Mouse (Mus musculus) layer of hippocampus, postnatal 10 days (tissue): Measurements from ENCODE around the gene Zfand4. TPM values are rescaled to one million over a fixed set of nuclear protein-coding genes. Genes with fewer than 3 reads are reported as not detected.
"Not testable (repeated sequence)": the region's sequence is repeated elsewhere in the genome, so short reads cannot be mapped to it uniquely, and the experiment has no call there.

Source experiments
- DNase-seq, 2 experiments: peaks; one replicate each; pipeline ENCODE4 v3.0.0; 2021; ENCODE audit warnings: low spot score in 2 of 2
- total RNA-seq, 2 experiments: library from RNA; stranded (reverse); gene quantifications; 2 replicates each; pipeline ENCODE4 v1.2.3; 2021

Gene Zfand4
- total RNA-seq, 2 experiments from 2014 or later: 7.2 to 8.8 TPM

- DNase-seq: no peak
These were observed 47.4 kb downstream of the Zfand4 start for GRCm38 (mm10) chr6:116311411-116311810.

GRCm38 (mm10) chr6:116319259-116319658, 55.2 kb downstream of the Zfand4 start:
- DNase-seq: no peak

GRCm38 (mm10) chr6:116326641-116327040, 62.6 kb downstream of the Zfand4 start:
- no peak for DNase-seq

GRCm38 (mm10) chr6:116331396-116331795, 67.4 kb downstream of the Zfand4 start:
- DNase-seq: no peak

DNA sequence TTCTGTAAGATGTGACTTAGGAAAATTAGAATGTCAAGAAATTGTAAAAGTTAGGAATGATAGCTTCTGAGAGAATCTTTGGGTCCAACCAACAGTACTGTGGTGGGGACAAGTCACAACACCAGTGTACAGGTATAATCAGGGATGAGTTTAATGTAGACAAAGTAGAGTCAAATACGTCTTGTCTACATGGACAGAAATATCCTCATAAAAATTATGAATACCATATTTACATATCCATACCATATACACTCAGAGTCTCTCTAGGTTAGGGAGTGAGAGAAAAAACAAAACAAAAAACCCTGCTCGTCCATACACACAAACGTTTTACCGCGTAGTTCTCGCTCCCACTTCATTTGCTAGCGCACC, 73.4 kb downstream of the Zfand4 start:
- DNase-seq: no peak

GRCm38 (mm10) chr6:116337835-116338501, 73.9 kb downstream of the Zfand4 start, which contains the start of gene March8:
TSS of gene March8 (plus strand) at chr6:116338024.
- DNase-seq: peak; percentile 79 to 88

DNA sequence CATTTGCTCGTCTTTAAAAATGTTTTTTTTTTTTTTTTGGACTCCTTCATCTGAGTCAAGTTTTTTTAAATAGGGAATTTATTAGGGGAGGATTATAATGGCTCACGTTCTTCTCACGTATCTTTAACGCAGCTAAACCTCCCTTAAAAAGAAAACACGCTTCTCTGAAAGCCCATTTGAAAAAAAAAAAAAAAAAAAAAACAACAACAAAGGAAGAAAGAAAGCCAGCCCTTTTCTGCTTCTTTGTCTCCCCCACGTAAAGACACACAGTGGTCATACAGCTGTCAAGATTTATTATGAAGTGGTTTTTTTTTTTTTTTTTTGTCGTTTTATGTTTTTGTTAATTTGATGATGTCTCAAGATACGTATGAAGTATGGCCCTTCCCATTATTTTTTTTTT, 74.5 kb downstream of the Zfand4 start:
- DNase-seq: no peak

DNA sequence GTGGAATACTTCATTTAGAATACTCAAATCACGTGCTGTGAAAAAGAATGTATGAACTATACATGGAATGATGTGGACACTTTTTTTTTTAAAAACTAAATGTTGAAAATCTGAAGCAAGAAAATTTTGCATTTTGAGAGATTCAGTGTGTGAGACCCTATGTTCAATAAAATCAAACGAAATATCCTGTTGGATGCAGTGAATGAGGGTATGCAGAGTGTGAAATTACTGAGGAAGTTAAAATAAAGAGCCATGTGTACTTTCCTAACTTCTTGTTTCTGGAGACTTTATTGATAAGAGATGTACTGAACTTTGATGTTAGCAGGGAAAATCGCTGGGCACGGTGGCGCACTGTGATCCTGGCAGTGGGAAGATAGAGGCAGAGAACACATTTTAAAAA, 75.1 kb downstream of the Zfand4 start:
- DNase-seq: no peak

- DNase-seq: no peak
These were observed 76.5 kb downstream of the Zfand4 start for GRCm38 (mm10) chr6:116340521-116340920.

DNA sequence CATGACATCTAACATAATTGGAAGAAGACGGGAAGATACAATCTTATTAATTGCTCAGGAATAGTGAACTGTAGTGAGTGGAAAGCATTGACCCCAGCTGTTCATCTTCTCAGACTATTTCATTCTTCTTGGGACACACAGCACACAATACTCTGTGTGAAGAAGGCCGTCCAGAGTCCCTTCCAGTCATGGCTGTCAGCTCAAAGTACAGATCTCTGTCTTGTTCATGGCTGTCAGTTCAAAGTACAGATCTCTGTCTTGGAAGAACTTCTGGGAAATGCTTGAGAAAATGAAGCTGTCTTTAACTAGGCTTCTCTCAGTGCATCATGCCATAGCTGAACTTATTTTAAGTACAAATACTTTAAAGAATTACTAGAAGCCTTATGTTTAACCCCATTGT, 83.9 kb downstream of the Zfand4 start:
- DNase-seq: no peak

- no peak for DNase-seq
These were observed 86.0 kb downstream of the Zfand4 start for GRCm38 (mm10) chr6:116349997-116350396.

GRCm38 (mm10) chr6:116350643-116351042, 86.6 kb downstream of the Zfand4 start:
- no peak for DNase-seq

- DNase-seq: no peak
These were observed 87.5 kb downstream of the Zfand4 start for GRCm38 (mm10) chr6:116351534-116351933.

DNA sequence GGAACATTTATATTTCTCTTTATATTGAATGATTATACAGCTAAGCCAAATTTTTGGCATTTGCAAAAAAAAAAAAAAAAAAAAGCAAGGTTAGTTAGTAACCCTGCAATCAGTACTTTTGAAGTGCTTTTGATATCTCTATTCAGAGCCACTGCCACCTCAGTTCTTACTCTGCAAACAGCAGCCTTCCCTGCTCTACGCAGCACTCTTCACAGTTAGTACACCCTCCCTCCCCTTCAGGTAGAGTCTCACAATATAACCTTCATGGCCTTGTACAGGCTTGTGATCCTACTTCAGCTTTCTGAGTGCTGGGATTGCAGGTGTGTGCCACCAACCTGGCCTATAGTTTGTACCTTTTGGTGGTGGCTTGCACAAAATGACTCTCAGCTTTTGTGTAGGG, 89.4 kb downstream of the Zfand4 start:
- no peak for DNase-seq

- not testable (repeated sequence) for DNase-seq
These were observed 92.4 kb downstream of the Zfand4 start for GRCm38 (mm10) chr6:116356311-116356947.

GRCm38 (mm10) chr6:116356948-116357325, 92.9 kb downstream of the Zfand4 start:
- no peak for DNase-seq

- no peak for DNase-seq
These were observed 94.0 kb downstream of the Zfand4 start for GRCm38 (mm10) chr6:116358056-116358455.

DNA sequence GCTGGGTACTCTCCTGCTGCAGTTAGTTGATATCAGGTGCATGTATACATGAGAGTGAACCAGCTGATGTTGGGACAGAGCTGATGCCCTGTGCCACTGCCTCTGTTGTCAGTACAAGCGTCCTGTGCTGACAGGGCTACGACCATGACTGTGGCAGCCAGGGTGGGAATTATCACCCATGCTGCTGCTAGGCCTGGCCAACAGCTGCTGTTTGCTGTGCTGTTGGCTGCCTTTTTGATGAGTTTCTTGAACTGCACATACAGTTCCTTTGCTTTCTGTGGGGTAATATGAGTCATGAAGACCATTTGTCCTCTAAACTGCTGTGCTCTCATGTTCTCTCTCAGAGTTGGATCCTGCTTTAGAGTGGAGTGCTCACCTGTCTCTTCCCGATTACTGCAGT, 95.2 kb downstream of the Zfand4 start:
- no peak for DNase-seq

GRCm38 (mm10) chr6:116361463-116361862, 97.4 kb downstream of the Zfand4 start:
- DNase-seq: no peak

DNA sequence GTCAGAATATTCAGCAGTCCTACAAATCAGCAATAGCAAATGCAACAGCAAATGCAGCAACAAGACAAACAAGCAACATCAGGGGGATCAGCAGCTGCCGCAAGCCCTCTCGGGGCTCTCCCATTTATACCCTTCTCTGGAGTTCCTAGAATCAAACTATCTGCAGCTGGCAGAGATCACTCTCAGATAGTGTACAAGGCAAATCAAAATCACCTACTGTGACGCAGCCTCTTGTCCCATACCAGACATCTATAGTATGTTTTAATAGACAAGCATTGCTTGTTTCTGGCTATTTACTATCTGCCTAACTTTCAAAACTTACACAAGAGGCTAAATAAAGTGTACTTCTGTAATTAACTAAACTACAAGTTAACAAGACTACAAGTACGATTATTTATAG, 98.0 kb downstream of the Zfand4 start:
- DNase-seq: no peak

GRCm38 (mm10) chr6:116367971-116368370, 103.9 kb downstream of the Zfand4 start:
- no peak for DNase-seq

DNA sequence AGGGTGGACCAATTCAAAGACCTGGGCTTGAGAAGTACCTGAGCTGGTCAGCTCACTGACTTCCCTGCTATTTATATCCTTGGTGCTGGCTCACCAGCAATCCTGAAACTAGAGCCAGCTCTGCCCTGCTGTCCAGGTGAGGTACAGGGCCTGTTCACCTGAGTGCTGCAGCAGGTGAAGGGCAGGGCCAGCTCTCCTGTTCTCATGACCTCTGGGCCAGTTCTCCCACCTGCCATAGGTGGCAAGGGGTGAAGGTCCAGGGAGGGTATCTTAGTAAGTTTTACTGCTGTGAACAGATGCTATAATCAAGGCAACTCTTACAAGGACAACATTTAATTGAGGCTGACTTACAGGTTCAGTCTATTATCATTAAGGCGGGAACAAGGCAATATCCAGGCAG, 105.8 kb downstream of the Zfand4 start:
- DNase-seq: no peak
